Mouse (Mus musculus) bone marrow, adult 2 months (tissue): ENCODE measurements around the gene Atf6b.

Experiments
- CTCF ChIP-seq: fragments of 200-500 bp; IDR thresholded peaks from 2 replicates; pipeline ENCODE4 v1.5.1; 2011; ENCODE audit warnings: low read length, control low read depth; ENCODE audit not compliant: control insufficient read depth, insufficient read depth
- POLR2A ChIP-seq: fragments of 200-500 bp; IDR thresholded peaks from 2 replicates; pipeline ENCODE4 v1.6.1; 2011; ENCODE audit warnings: low read depth, mild to moderate bottlenecking, control low read depth, low read length, borderline replicate concordance; ENCODE audit not compliant: control insufficient read depth

- TF ChIP-seq POLR2A (peak; percentile 0; the same call in 1 of the 2 replicates), CTCF (no peak)
Observed at GRCm38 (mm10) chr17:34649106-34649864, 2.3 kb downstream of the Atf6b start.
